Mouse (Mus musculus) intestine, embryonic 16.5 days (tissue): ENCODE data around the gene Hist2h2be. TPM values are rescaled to one million over a fixed set of nuclear protein-coding genes. Genes with fewer than 3 reads are reported as not detected.
A peak's percentile ranks its signal among the peaks of the same experiment; 100 is the strongest.
"Not testable (repeated sequence)": the region's sequence is repeated elsewhere in the genome, so short reads cannot be mapped to it uniquely, and the experiment has no call there.

Source experiments
- ATAC-seq: fragments of 200-750 bp; cut with Nextera tagmentation; 2 replicates; pipeline ENCODE4 v1.8.0; 2017; ENCODE audit warnings: moderate TSS enrichment, moderate library complexity
- H3K27ac ChIP-seq: fragments of 300-500 bp; sonication (generic); 2 replicates; pipeline ENCODE4 v1.5.1; 2014; ENCODE audit warnings: mild to moderate bottlenecking, low read length
- H3K27me3 ChIP-seq: fragments of 300-500 bp; sonication (generic); replicated peaks from 2 replicates; pipeline ENCODE4 v1.6.1; 2014; ENCODE audit warnings: low read length, control low read depth, mixed read lengths; ENCODE audit not compliant: control insufficient read depth, insufficient read depth
- H3K36me3 ChIP-seq: fragments of 300-500 bp; sonication (generic); 2 replicates; pipeline ENCODE4 v1.6.1; 2014; ENCODE audit warnings: low read length, control low read depth; ENCODE audit not compliant: control insufficient read depth, insufficient read depth
- H3K4me1 ChIP-seq: fragments of 300-500 bp; sonication (generic); 2 replicates; pipeline ENCODE4 v1.6.1; 2014; ENCODE audit warnings: low read length, control low read depth, mixed read lengths; ENCODE audit not compliant: control insufficient read depth, insufficient read depth
- H3K4me2 ChIP-seq: fragments of 300-500 bp; sonication (generic); 2 replicates; pipeline ENCODE4 v1.6.1; 2014; ENCODE audit warnings: low read depth, low read length, control low read depth
- H3K4me3 ChIP-seq: fragments of 300-500 bp; sonication (generic); 2 replicates; pipeline ENCODE4 v1.5.1; 2014; ENCODE audit warnings: mild to moderate bottlenecking, low read length
- H3K9ac ChIP-seq: fragments of 300-500 bp; sonication (generic); 2 replicates; pipeline ENCODE4 v1.6.1; 2014; ENCODE audit warnings: low read depth, low read length
- H3K9me3 ChIP-seq: fragments of 300-500 bp; sonication (generic); 2 replicates; pipeline ENCODE4 v1.6.1; 2016; ENCODE audit warnings: low read length, control low read depth; ENCODE audit not compliant: control insufficient read depth
- WGBS: fragments of 180-500 bp; shearing (Covaris S2); extraction: QIAGEN DNeasy Blood & Tissue Kit; methylation state at CpG from one replicate; pipeline ENCODE4 v1.1.7; 2014; 5-methylcytosine and 5-hydroxymethylcytosine counted together
- polyA plus RNA-seq: library from polyadenylated mRNA; unstranded; fragments of >200 nt; fragmentation: Nextera tagmentation; extraction: Ambion mirVana; gene quantifications from 2 replicates; pipeline ENCODE4 v1.2.1, GENCODE M21; 2015

The Hist2h2be gene
- polyA plus RNA-seq, 1 experiment from 2014 or later, result 6.7 TPM

GRCm38 (mm10) chr3:96197129-96197749, 23.7 kb upstream of the Hist2h2be start:
- Histone ChIP-seq H3K27me3 (no peaks in the 10 kb centered on the region), H3K4me2 (peak overlapping the region; percentile 99), H3K36me3 (no peaks in the 10 kb centered on the region), H3K9ac (peak overlapping the region; percentile 88), H3K4me1 (peaks cover 10% of the 10 kb centered on the region), H3K4me3 (peak overlapping the region; percentile 72), H3K9me3 (no peaks in the 10 kb centered on the region), H3K27ac (peak overlapping the region; percentile 91)
- under 1% methylated on average over 50 of the region's 50 CpGs for WGBS
- ATAC-seq, result peak; percentile 94

GRCm38 (mm10) chr3:96198181-96198580, 22.7 kb upstream of the Hist2h2be start:
- Histone ChIP-seq H3K4me2 (peak overlapping the region; percentile 61), H3K9me3 (no peaks in the 10 kb centered on the region), H3K9ac (peak overlapping the region; percentile 61), H3K4me1 (peaks cover 10% of the 10 kb centered on the region), H3K36me3 (no peaks in the 10 kb centered on the region), H3K27me3 (no peaks in the 10 kb centered on the region), H3K4me3 (peak overlapping the region; percentile 72), H3K27ac (peak overlapping the region; percentile 81)
- ATAC-seq, result peak; percentile 59
- WGBS, result 8% methylated on average over 6 of the region's 6 CpGs

GRCm38 (mm10) chr3:96198601-96199251, 22.2 kb upstream of the Hist2h2be start:
- not testable (repeated sequence) for H3K4me2 ChIP-seq, H3K4me1 ChIP-seq, H3K27ac ChIP-seq, H3K36me3 ChIP-seq, H3K9ac ChIP-seq, H3K27me3 ChIP-seq, H3K9me3 ChIP-seq, H3K4me3 ChIP-seq
- ATAC-seq, result peak; percentile 13; the same call in 1 of the 2 replicates
- 26% methylated on average over 7 of the region's 8 CpGs for WGBS

GRCm38 (mm10) chr3:96199731-96200130, 21.2 kb upstream of the Hist2h2be start:
- 50% methylated on average over 2 of the region's 2 CpGs for WGBS
- ATAC-seq, result no peak
- Histone ChIP-seq H3K4me3 (no peak overlapping the region), H3K4me1 (peaks cover 10% of the 10 kb centered on the region), H3K4me2 (no peak overlapping the region), H3K9me3 (no peaks in the 10 kb centered on the region), H3K27ac (no peak overlapping the region), H3K27me3 (no peaks in the 10 kb centered on the region), H3K36me3 (no peaks in the 10 kb centered on the region), H3K9ac (no peak overlapping the region)

- H3K9ac ChIP-seq, result no peak overlapping the region
- H3K36me3 ChIP-seq, result no peaks in the 10 kb centered on the region
- H3K4me1 ChIP-seq, result no peaks in the 10 kb centered on the region
- H3K27ac ChIP-seq, result no peak overlapping the region
- H3K27me3 ChIP-seq, result no peaks in the 10 kb centered on the region
- ATAC-seq, result no peak
- no peaks in the 10 kb centered on the region for H3K9me3 ChIP-seq
- H3K4me3 ChIP-seq, result no peak overlapping the region
- H3K4me2 ChIP-seq, result no peak overlapping the region
- 67% methylated on average over 3 of the region's 3 CpGs for WGBS
These were observed 13.1 kb upstream of the Hist2h2be start for GRCm38 (mm10) chr3:96207819-96208218.

- no peaks in the 10 kb centered on the region for H3K27me3 ChIP-seq
- H3K4me2 ChIP-seq, result no peak overlapping the region
- H3K27ac ChIP-seq, result no peak overlapping the region
- no peak overlapping the region for H3K4me3 ChIP-seq
- ATAC-seq, result no peak
- H3K4me1 ChIP-seq, result no peaks in the 10 kb centered on the region
- H3K36me3 ChIP-seq, result no peaks in the 10 kb centered on the region
- H3K9ac ChIP-seq, result no peak overlapping the region
- H3K9me3 ChIP-seq, result no peaks in the 10 kb centered on the region
- WGBS, result 21% methylated on average over 15 of the region's 15 CpGs
These were observed 11.7 kb upstream of the Hist2h2be start for GRCm38 (mm10) chr3:96209242-96209641.

- Histone ChIP-seq H3K9me3 (no peaks in the 10 kb centered on the region), H3K27me3 (no peaks in the 10 kb centered on the region), H3K27ac (peak overlapping the region; percentile 100), H3K9ac (peak overlapping the region; percentile 73), H3K36me3 (no peaks in the 10 kb centered on the region), H3K4me1 (peaks cover 18% of the 10 kb centered on the region), H3K4me3 (peak overlapping the region; percentile 68), H3K4me2 (peak overlapping the region; percentile 85)
- ATAC-seq, result peak; percentile 7; the same call in 1 of the 2 replicates
- under 1% methylated on average over 12 of the region's 12 CpGs for WGBS
These were observed 1.7 kb upstream of the Hist2h2be start for GRCm38 (mm10) chr3:96219191-96219641.

GRCm38 (mm10) chr3:96219661-96220130, 1.2 kb upstream of the Hist2h2be start, which contains the start of the genes Bola1 and Hist2h2ab:
Gene Bola1 (minus strand): TSS chr3:96219709.
Gene Hist2h2ab (plus strand): TSS chr3:96219865.
- under 1% methylated on average over 36 of the region's 37 CpGs for WGBS
- peak within 1 kb of the TSS; percentile 85 for H3K4me2 ChIP-seq
- H3K27me3 ChIP-seq, result no peaks in the 10 kb centered on the region
- H3K36me3 ChIP-seq, result no peaks in the 10 kb centered on the region
- H3K27ac ChIP-seq, result peak within 1 kb of the TSS; percentile 100
- ATAC-seq, result peak; percentile 85
- peak within 1 kb of the TSS; percentile 68 for H3K4me3 ChIP-seq
- peaks cover 18% of the 10 kb centered on the region for H3K4me1 ChIP-seq
- H3K9ac ChIP-seq, result peak within 1 kb of the TSS; percentile 84
- no peaks in the 10 kb centered on the region for H3K9me3 ChIP-seq

GRCm38 (mm10) chr3:96220131-96220764, 671 bp upstream of the Hist2h2be start:
- peak overlapping the region; percentile 84 for H3K9ac ChIP-seq
- H3K4me3 ChIP-seq, result peak overlapping the region; percentile 68
- H3K4me1 ChIP-seq, result peaks cover 18% of the 10 kb centered on the region
- under 1% methylated on average over 25 of the region's 47 CpGs for WGBS
- not testable (repeated sequence) for H3K36me3 ChIP-seq, H3K9me3 ChIP-seq, H3K27me3 ChIP-seq
- ATAC-seq, result peak; percentile 28
- peak overlapping the region; percentile 100 for H3K27ac ChIP-seq
- peak overlapping the region; percentile 85 for H3K4me2 ChIP-seq
